Mouse (Mus musculus) bone marrow macrophage, adult 2 months (primary cell): ENCODE results near the gene Krtap27-1.

Source experiments
- CTCF ChIP-seq: IDR thresholded peaks from 2 replicates; pipeline ENCODE4 v1.5.1; 2012; ENCODE audit warnings: low read depth, mild to moderate bottlenecking, low read length, moderate library complexity
- POLR2A ChIP-seq: IDR thresholded peaks from 2 replicates; pipeline ENCODE4 v1.6.1; 2012; ENCODE audit warnings: mild to moderate bottlenecking, low read depth, low read length, borderline replicate concordance

- TF ChIP-seq POLR2A (no peak), CTCF (no peak)
Observed at GRCm38 (mm10) chr16:88657426-88657825, 14.0 kb downstream of the Krtap27-1 start.
